Mouse (Mus musculus) MEL (cell line): ENCODE measurements around the gene Cnot4. TPM values are rescaled to one million over a fixed set of nuclear protein-coding genes. Genes with fewer than 3 reads are reported as not detected.

Experiments
- DNase-seq: peaks from one replicate; pipeline ENCODE4 v3.0.0; 2011; ENCODE audit warnings: low read depth, low spot score
- H3K27ac ChIP-seq: 2 replicates; pipeline ENCODE4 v1.5.1; 2012; ENCODE audit warnings: low read depth, mild to moderate bottlenecking, control low read depth, low read length, moderate library complexity; ENCODE audit not compliant: control insufficient read depth
- H3K27me3 ChIP-seq, 2 experiments: fragments of 150-350 bp in 1 of 2; sonication (generic) in 1 of 2; 2 replicates each; pipeline ENCODE4 v1.6.1; 2012; ENCODE audit warnings: low read length in 2 of 2, mild to moderate bottlenecking in 2 of 2, improper control_type of control experiment in 1 of 2, moderate library complexity in 1 of 2; ENCODE audit not compliant: insufficient read depth in 2 of 2, control insufficient read depth in 1 of 2
- H3K36me3 ChIP-seq, 2 experiments: 2 replicates each; pipeline ENCODE4 v1.6.1; 2012 to 2014; ENCODE audit warnings: low read length in 2 of 2, improper control_type of control experiment in 1 of 2, inconsistent platforms in 1 of 2, mild to moderate bottlenecking in 1 of 2; ENCODE audit not compliant: insufficient read depth in 2 of 2, control insufficient read depth in 1 of 2
- H3K4me1 ChIP-seq, 2 experiments: fragments of 150-350 bp in 1 of 2; sonication (generic) in 1 of 2; 2 replicates each; pipeline ENCODE4 v1.6.1; 2012; ENCODE audit warnings: low read length in 2 of 2, improper control_type of control experiment in 1 of 2, mild to moderate bottlenecking in 1 of 2; ENCODE audit not compliant: insufficient read depth in 2 of 2, control insufficient read depth in 1 of 2
- H3K4me3 ChIP-seq, 2 experiments: fragments of 150-350 bp in 1 of 2; sonication (generic) in 1 of 2; 2 replicates each; pipeline ENCODE4 v1.5.1; 2012; ENCODE audit warnings: low read depth in 2 of 2, low read length in 2 of 2, mild to moderate bottlenecking in 2 of 2, moderate library complexity in 2 of 2, control low read depth in 1 of 2, improper control_type of control experiment in 1 of 2; ENCODE audit not compliant: control insufficient read depth in 1 of 2, insufficient read depth in 1 of 2
- H3K79me2 ChIP-seq: 2 replicates; pipeline ENCODE4 v1.6.1; 2012; ENCODE audit warnings: mild to moderate bottlenecking, low read length, moderate library complexity; ENCODE audit not compliant: control insufficient read depth, poor library complexity, insufficient read depth
- H3K9ac ChIP-seq: 2 replicates; pipeline ENCODE4 v1.6.1; 2012; ENCODE audit warnings: low read depth, mild to moderate bottlenecking, control low read depth, low read length, moderate library complexity; ENCODE audit not compliant: control insufficient read depth, poor library complexity, severe bottlenecking
- H3K9me3 ChIP-seq: fragments of 150-350 bp; sonication (generic); replicated peaks from 2 replicates; pipeline ENCODE4 v1.6.1; 2012; ENCODE audit warnings: mild to moderate bottlenecking, low read length, improper control_type of control experiment, moderate library complexity; ENCODE audit not compliant: insufficient read depth
- CHD2 ChIP-seq: IDR thresholded peaks from 2 replicates; pipeline ENCODE4 v1.6.1; 2011; ENCODE audit warnings: low read length, improper control_type of control experiment
- CTCF ChIP-seq, 3 experiments: IDR thresholded peaks in 2 of 3; conservative IDR thresholded peaks in 1 of 3; 2 replicates each; pipeline ENCODE4 v1.5.1; 2011 to 2012; ENCODE audit warnings: low read length in 3 of 3, low read depth in 2 of 3, mild to moderate bottlenecking in 2 of 3, improper control_type of control experiment in 1 of 3, inconsistent platforms in 1 of 3, mixed read lengths in 1 of 3, moderate library complexity in 1 of 3; ENCODE audit not compliant: control insufficient read depth in 1 of 3, insufficient read depth in 1 of 3, poor library complexity in 1 of 3, severe bottlenecking in 1 of 3
- EP300 ChIP-seq, 2 experiments: IDR thresholded peaks; 2 replicates each; pipeline ENCODE4 v1.6.1; 2011; ENCODE audit warnings: improper control_type of control experiment in 2 of 2, low read length in 2 of 2, low read depth in 1 of 2, mild to moderate bottlenecking in 1 of 2
- JUND ChIP-seq: IDR thresholded peaks from 2 replicates; pipeline ENCODE4 v1.6.1; 2011; ENCODE audit warnings: low read depth, mild to moderate bottlenecking, improper control_type of control experiment, low read length
- KAT2A ChIP-seq: conservative IDR thresholded peaks from 2 replicates; pipeline ENCODE4 v1.6.1; 2012; ENCODE audit warnings: low read depth, low read length, improper control_type of control experiment, inconsistent platforms
- MAFK ChIP-seq: IDR thresholded peaks from 2 replicates; pipeline ENCODE4 v1.6.1; 2011; ENCODE audit warnings: low read depth, mild to moderate bottlenecking, low read length, improper control_type of control experiment, borderline replicate concordance
- MAZ ChIP-seq: IDR thresholded peaks from 2 replicates; pipeline ENCODE4 v1.6.1; 2012; ENCODE audit warnings: low read depth, mild to moderate bottlenecking, inconsistent platforms, low read length, improper control_type of control experiment
- MEF2A ChIP-seq: IDR thresholded peaks from 2 replicates; pipeline ENCODE4 v1.6.1; 2014; ENCODE audit warnings: low read depth, mild to moderate bottlenecking, inconsistent platforms, low read length, improper control_type of control experiment; ENCODE audit not compliant: poor library complexity, insufficient replicate concordance, severe bottlenecking; ENCODE audit errors: extremely low read depth
- NRF1 ChIP-seq: IDR thresholded peaks from 2 replicates; pipeline ENCODE4 v1.6.1; 2014; ENCODE audit warnings: low read depth, mild to moderate bottlenecking, inconsistent platforms, low read length, improper control_type of control experiment, moderate library complexity; ENCODE audit not compliant: poor library complexity, insufficient read depth, severe bottlenecking
- POLR2A ChIP-seq, 2 experiments: IDR thresholded peaks; 2 replicates each; pipeline ENCODE4 v1.6.1; 2011 to 2012; ENCODE audit warnings: low read length in 2 of 2, mild to moderate bottlenecking in 2 of 2, control low read depth in 1 of 2, improper control_type of control experiment in 1 of 2, low read depth in 1 of 2, moderate library complexity in 1 of 2; ENCODE audit not compliant: control insufficient read depth in 1 of 2, insufficient read depth in 1 of 2, poor library complexity in 1 of 2
- RAD21 ChIP-seq: IDR thresholded peaks from 2 replicates; pipeline ENCODE4 v1.6.1; 2011; ENCODE audit warnings: mild to moderate bottlenecking, low read depth, low read length, improper control_type of control experiment
- SIN3A ChIP-seq: IDR thresholded peaks from 2 replicates; pipeline ENCODE4 v1.6.1; 2012; ENCODE audit warnings: low read length, improper control_type of control experiment, inconsistent platforms
- TAL1 ChIP-seq: IDR thresholded peaks from 2 replicates; pipeline ENCODE4 v1.6.1; 2012; ENCODE audit warnings: mild to moderate bottlenecking, inconsistent platforms, low read length, moderate library complexity, mixed read lengths
- TCF12 ChIP-seq: IDR thresholded peaks from 2 replicates; pipeline ENCODE4 v1.6.1; 2014; ENCODE audit warnings: low read depth, mild to moderate bottlenecking, inconsistent platforms, low read length, improper control_type of control experiment, moderate library complexity
- USF1 ChIP-seq: IDR thresholded peaks from 2 replicates; pipeline ENCODE4 v1.6.1; 2014; ENCODE audit warnings: low read depth, mild to moderate bottlenecking, inconsistent platforms, low read length, improper control_type of control experiment, moderate library complexity
- USF2 ChIP-seq, 2 experiments: IDR thresholded peaks; 2 replicates each; pipeline ENCODE4 v1.6.1; 2011 to 2012; ENCODE audit warnings: improper control_type of control experiment in 2 of 2, low read length in 2 of 2, borderline replicate concordance in 1 of 2, inconsistent platforms in 1 of 2, low read depth in 1 of 2, mild to moderate bottlenecking in 1 of 2; ENCODE audit not compliant: insufficient read depth in 1 of 2
- ZMIZ1 ChIP-seq: IDR thresholded peaks from 2 replicates; pipeline ENCODE4 v1.6.1; 2012; ENCODE audit warnings: low read depth, mild to moderate bottlenecking, inconsistent platforms, low read length, improper control_type of control experiment, moderate library complexity
- polyA plus RNA-seq, 2 experiments: library from polyadenylated mRNA; stranded (reverse) in 1 of 2; unstranded in 1 of 2; fragments of >175 nt in 1 of 2; fragments of >200 nt in 1 of 2; gene quantifications; 2 replicates each; pipeline versions ENCODE4 v1.2.1 to v1.2.4; 2012; ENCODE audit warnings: low replicate concordance in 2 of 2, low read depth in 1 of 2; ENCODE audit not compliant: insufficient read length in 2 of 2, insufficient read depth in 1 of 2, missing spikeins in 1 of 2
- total RNA-seq: library from RNA; depleted of rRNA; stranded (reverse); fragments of 300-350 nt; gene quantifications from 2 replicates; pipeline ENCODE4 v1.2.3, GENCODE M21; 2012

Gene Cnot4
- total and polyA plus RNA-seq, 3 experiments = 6.2 to 41.9 (median 13.6) TPM

DNA sequence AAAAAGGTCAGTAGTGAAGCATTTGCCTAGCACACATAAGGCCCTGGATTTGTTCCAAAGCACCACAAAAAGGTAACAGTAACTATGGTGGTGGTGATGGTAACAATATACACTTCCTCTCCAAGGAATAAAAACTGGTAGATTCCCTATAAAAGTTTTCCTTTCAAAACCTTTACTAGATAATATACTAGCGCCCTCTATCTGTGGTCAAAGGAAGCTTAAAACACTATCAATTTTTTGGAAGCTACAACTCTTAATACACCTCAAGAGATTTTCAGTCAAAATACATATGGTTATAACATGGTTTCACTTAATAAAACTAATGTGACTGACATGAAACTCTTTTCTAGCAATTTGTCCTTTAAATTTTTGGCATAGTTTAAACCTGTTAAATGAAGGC is 71.1 kb downstream of the Cnot4 start:
- Histone ChIP-seq H3K27me3 (no peaks in the 10 kb centered on the region), H3K9ac (no peak overlapping the region), H3K36me3 (peaks cover 0 to 11% of the 10 kb centered on the region in 2 experiments; a peak in 2 of 4 replicates), H3K79me2 (no peaks in the 10 kb centered on the region), H3K4me3 (no peak overlapping the region), H3K4me1 (no peaks in the 10 kb centered on the region), H3K27ac (no peak overlapping the region), H3K9me3 (no peaks in the 10 kb centered on the region)
- peak in 2 of 3 experiments; percentile 4 to 49; a peak in 2 of 6 replicates for TF ChIP-seq CTCF (IDR thresholded peaks at IDR 0.05 in 2 of 3, conservative IDR thresholded peaks at IDR 0.05 in 1 of 3; ENCODE audit: control insufficient read depth in 1 of 3, insufficient read depth in 1 of 3, low read depth in 2 of 3, low read length in 3 of 3, poor library complexity in 1 of 3, severe bottlenecking in 1 of 3)
- peak; percentile 34 for TF ChIP-seq RAD21
- no peak for TF ChIP-seq SIN3A
- DNase-seq = peak; percentile 20

DNA sequence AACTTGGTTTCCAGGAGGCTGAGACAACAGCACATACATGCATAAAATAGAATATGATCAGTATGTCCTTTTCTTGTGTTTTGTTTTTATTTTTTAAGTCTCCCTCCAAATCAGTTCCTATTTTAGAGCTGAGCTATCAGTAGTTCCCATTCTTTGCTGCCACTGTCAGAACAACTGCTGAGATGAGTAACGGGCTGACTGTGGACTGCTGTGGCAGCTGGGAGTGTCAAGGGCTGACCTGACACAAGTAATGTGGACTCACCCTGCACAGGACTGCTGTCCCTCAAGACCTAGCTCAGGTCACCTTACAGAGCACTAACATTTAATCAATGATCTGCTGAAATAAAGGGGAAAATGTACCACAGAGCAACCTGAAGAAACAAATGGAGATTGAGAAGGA is 90.4 kb downstream of the Cnot4 start:
- Histone ChIP-seq H3K4me1 (no peaks in the 10 kb centered on the region), H3K9ac (no peak overlapping the region), H3K27me3 (no peaks in the 10 kb centered on the region), H3K4me3 (no peak overlapping the region), H3K79me2 (no peaks in the 10 kb centered on the region; the same call in 1 of the 2 replicates), H3K36me3 (peaks cover 3 to 4% of the 10 kb centered on the region in 2 experiments; a peak in 3 of 4 replicates)
- DNase-seq = peak; percentile 19
- no peak for TF ChIP-seq KAT2A
- TF ChIP-seq MAFK = no peak
- no peak for TF ChIP-seq USF2 (IDR thresholded peaks at IDR 0.05; ENCODE audit: borderline replicate concordance in 1 of 2, insufficient read depth in 1 of 2, low read depth in 1 of 2, low read length in 2 of 2)
- TF ChIP-seq NRF1 = no peak
- TF ChIP-seq USF1 = no peak
- TF ChIP-seq TCF12 = no peak
- TF ChIP-seq, all 39 proteins: peak for 0
- Histone ChIP-seq H3K27ac (no peak overlapping the region), H3K9me3 (no peaks in the 10 kb centered on the region)

DNA sequence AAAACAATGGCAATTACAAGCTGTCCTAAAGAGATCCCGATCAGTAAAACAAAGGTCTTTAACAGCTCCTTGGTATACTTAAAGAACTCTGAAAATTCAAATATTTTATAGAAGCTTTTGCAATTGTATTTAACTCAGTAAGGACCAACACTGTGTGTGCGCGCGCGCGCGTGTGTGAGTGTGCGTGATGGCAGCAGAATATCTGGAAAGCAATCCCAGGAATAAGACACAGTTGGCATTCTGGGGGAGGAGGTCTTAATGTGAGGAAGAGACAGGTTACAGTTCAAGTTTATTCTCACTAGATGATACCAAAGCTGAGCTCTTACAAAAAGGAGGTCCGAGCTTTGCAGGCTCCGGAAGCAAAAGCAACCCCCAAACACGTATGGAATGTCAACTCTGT is 100.2 kb downstream of the Cnot4 start:
- H3K79me2 ChIP-seq = no peaks in the 10 kb centered on the region
- no peak for TF ChIP-seq MAFK
- no peak for TF ChIP-seq POLR2A (IDR thresholded peaks at IDR 0.05; ENCODE audit: control insufficient read depth in 1 of 2, insufficient read depth in 1 of 2, low read depth in 1 of 2, low read length in 2 of 2, poor library complexity in 1 of 2)
- no peak for TF ChIP-seq MAZ
- TF ChIP-seq CHD2 = no peak
- no peak for TF ChIP-seq CTCF (IDR thresholded peaks at IDR 0.05 in 2 of 3, conservative IDR thresholded peaks at IDR 0.05 in 1 of 3; ENCODE audit: control insufficient read depth in 1 of 3, insufficient read depth in 1 of 3, low read depth in 2 of 3, low read length in 3 of 3, poor library complexity in 1 of 3, severe bottlenecking in 1 of 3)
- no peak for TF ChIP-seq EP300 (IDR thresholded peaks at IDR 0.05; ENCODE audit: low read depth in 1 of 2, low read length in 2 of 2)
- TF ChIP-seq MEF2A = no peak
- no peak for TF ChIP-seq ZMIZ1
- TF ChIP-seq TAL1 = no peak
- TF ChIP-seq JUND = no peak
- H3K27me3 ChIP-seq = no peaks in the 10 kb centered on the region
- H3K4me3 ChIP-seq = no peak overlapping the region
- no peak for DNase-seq
- H3K4me1 ChIP-seq = peaks cover 0 to 4% of the 10 kb centered on the region in 2 experiments; a peak in 1 of 4 replicates
- no peak overlapping the region for H3K9ac ChIP-seq
- H3K9me3 ChIP-seq = no peaks in the 10 kb centered on the region
- H3K27ac ChIP-seq = no peak overlapping the region
- H3K36me3 ChIP-seq = peaks cover 3 to 5% of the 10 kb centered on the region in 2 experiments
